ENCODE assay signal across 32 mouse cellular contexts in genomic region chr12:105259221-105259620, GRCm38 (mm10). TPM values are rescaled to one million over a fixed set of nuclear protein-coding genes. Genes with fewer than 3 reads are reported as not detected.
"Had no signal": no experiment of that assay in that cellular context is flagged by ENCODE, and none has a peak within 500 bp of the region (broad histone marks: within the 10 kb centered on the region; RNA-seq: fewer than 3 reads in every experiment).

No protein-coding gene starts in this region.

- H3K27ac ChIP-seq: heart, adult 2 months; heart, embryonic 13.5 days; heart, embryonic 15.5 days; hindbrain, embryonic 13.5 days; hindbrain, embryonic 15.5 days; hindbrain, postnatal 0 days; kidney, embryonic 15.5 days; kidney, postnatal 0 days; left cerebral cortex, adult 2 months; limb, embryonic 13.5 days; limb, embryonic 15.5 days; liver, embryonic 12.5 days; liver, embryonic 14.5 days had no signal

- H3K9me3 ChIP-seq: heart, embryonic 13.5 days; heart, embryonic 15.5 days; hindbrain, embryonic 13.5 days; hindbrain, embryonic 15.5 days; kidney, embryonic 15.5 days; limb, embryonic 13.5 days; limb, embryonic 15.5 days; liver, embryonic 12.5 days had no signal

- H3K27me3 ChIP-seq: heart, embryonic 15.5 days; hindbrain, embryonic 13.5 days; hindbrain, embryonic 15.5 days; kidney, embryonic 15.5 days; liver, embryonic 12.5 days had no signal

- H3K4me3 ChIP-seq: heart, adult 2 months; heart, embryonic 13.5 days; heart, embryonic 15.5 days; hindbrain, embryonic 13.5 days; hindbrain, embryonic 15.5 days; kidney, embryonic 15.5 days; left cerebral cortex, adult 2 months; limb, embryonic 13.5 days; limb, embryonic 15.5 days; liver, embryonic 12.5 days had no signal

- H3K4me1 ChIP-seq: heart, embryonic 15.5 days; kidney, embryonic 15.5 days; limb, embryonic 15.5 days; liver, embryonic 12.5 days had no signal

- DNase-seq: gastrocnemius, postnatal 14 days; gastrocnemius, postnatal 36 days; heart, adult 11 months; heart, adult 2 months; heart, postnatal 14 days; heart, postnatal 36 days; kidney, adult 11 months; kidney, adult 2 months; kidney, postnatal 14 days; layer of hippocampus, postnatal 36 days had no signal

- H3K36me3 ChIP-seq: heart, embryonic 13.5 days; heart, embryonic 15.5 days; hindbrain, embryonic 13.5 days; hindbrain, embryonic 15.5 days; kidney, embryonic 15.5 days; limb, embryonic 13.5 days; limb, embryonic 15.5 days; liver, embryonic 12.5 days had no signal

RNA-seq across cellular contexts. Expression of gene Tcl1, which starts 36.6 kb away (rescaled TPM):
- polyA plus RNA-seq: gonadal fat pad, adult 2 months; heart, adult 2 months; heart, embryonic 11.5 days; heart, embryonic 13.5 days; heart, embryonic 15.5 days; heart, postnatal 0 days; hindbrain, embryonic 11.5 days; hindbrain, embryonic 13.5 days; hindbrain, embryonic 15.5 days; hindbrain, postnatal 0 days; intestine, embryonic 14.5 days; intestine, embryonic 16.5 days; kidney, adult 2 months; kidney, embryonic 15.5 days; kidney, postnatal 0 days; large intestine, adult 2 months; limb, embryonic 11.5 days; limb, embryonic 15.5 days; liver, adult 2 months; liver, embryonic 12.5 days; liver, embryonic 14.5 days; liver, embryonic 16.5 days had no signal

RNA-seq across cellular contexts. Expression of gene Tcl1b4, which starts 57.5 kb away (rescaled TPM):
- polyA plus RNA-seq: gonadal fat pad, adult 2 months; heart, adult 2 months; heart, embryonic 11.5 days; heart, embryonic 13.5 days; heart, embryonic 15.5 days; heart, postnatal 0 days; hindbrain, embryonic 11.5 days; hindbrain, embryonic 13.5 days; hindbrain, embryonic 15.5 days; hindbrain, postnatal 0 days; intestine, embryonic 14.5 days; intestine, embryonic 16.5 days; kidney, adult 2 months; kidney, embryonic 15.5 days; kidney, postnatal 0 days; large intestine, adult 2 months; limb, embryonic 11.5 days; limb, embryonic 13.5 days; limb, embryonic 15.5 days; liver, adult 2 months; liver, embryonic 12.5 days; liver, embryonic 14.5 days; liver, embryonic 16.5 days had no signal
